Mouse (Mus musculus): Measurements from ENCODE around the gene Tnfsfm13. TPM values are rescaled to one million over a fixed set of nuclear protein-coding genes. Genes with fewer than 3 reads are reported as not detected.
"Not testable (repeated sequence)": the region's sequence is repeated elsewhere in the genome, so short reads cannot be mapped to it uniquely, and the experiment has no call there.

Tnfsfm13 gene
- total RNA-seq, 2 experiments from 2014 or later = 1.6 to 2.2 TPM

- DNase-seq (ENCODE audit: low spot score in 2 of 2) = no peak
- no peak overlapping the region for H3K27ac ChIP-seq
- no peak overlapping the region for H3K4me3 ChIP-seq
- TF ChIP-seq CTCF (conservative IDR thresholded peaks at IDR 0.05) = no peak
Measured at GRCm38 (mm10) chr11:69712954-69713672, 17.2 kb upstream of the Tnfsfm13 start.

- H3K4me3 ChIP-seq = no peak overlapping the region
- no peak for TF ChIP-seq CTCF (conservative IDR thresholded peaks at IDR 0.05)
- DNase-seq (ENCODE audit: low spot score in 2 of 2) = no peak
- no peak overlapping the region for H3K27ac ChIP-seq
Measured at GRCm38 (mm10) chr11:69711082-69711481, 15.2 kb upstream of the Tnfsfm13 start.

GRCm38 (mm10) chr11:69710470-69710869 is 14.6 kb upstream of the Tnfsfm13 start:
- no peak overlapping the region for H3K4me3 ChIP-seq
- TF ChIP-seq CTCF (conservative IDR thresholded peaks at IDR 0.05) = no peak
- peak overlapping the region; percentile 60 for H3K27ac ChIP-seq
- no peak for DNase-seq (ENCODE audit: low spot score in 2 of 2)

GRCm38 (mm10) chr11:69709554-69710446 is 13.9 kb upstream of the Tnfsfm13 start:
- no peak for TF ChIP-seq CTCF (conservative IDR thresholded peaks at IDR 0.05)
- H3K27ac ChIP-seq = peak overlapping the region; percentile 60
- peak; percentile 19 to 40 for DNase-seq (ENCODE audit: low spot score in 2 of 2)
- no peak overlapping the region for H3K4me3 ChIP-seq

GRCm38 (mm10) chr11:69708614-69709265 is 12.8 kb upstream of the Tnfsfm13 start:
- Histone ChIP-seq H3K27ac (peak overlapping the region; percentile 7; the same call in 1 of the 2 replicates), H3K4me3 (no peak overlapping the region)
- no peak for TF ChIP-seq CTCF (conservative IDR thresholded peaks at IDR 0.05)
- DNase-seq (ENCODE audit: low spot score in 2 of 2) = no peak

GRCm38 (mm10) chr11:69707873-69708381 is 12.0 kb upstream of the Tnfsfm13 start:
- no peak for TF ChIP-seq CTCF (conservative IDR thresholded peaks at IDR 0.05)
- no peak for DNase-seq (ENCODE audit: low spot score in 2 of 2)
- no peak overlapping the region for H3K27ac ChIP-seq
- no peak overlapping the region for H3K4me3 ChIP-seq

- no peak for TF ChIP-seq CTCF (conservative IDR thresholded peaks at IDR 0.05)
- Histone ChIP-seq H3K27ac (0 out of 2 replicates have a peak overlapping the region, but pooled peaks have one; percentile 2), H3K4me3 (no peak overlapping the region)
- DNase-seq (ENCODE audit: low spot score in 2 of 2) = no peak
Measured at GRCm38 (mm10) chr11:69707480-69707847, 11.6 kb upstream of the Tnfsfm13 start.

GRCm38 (mm10) chr11:69706775-69707479 is 11.0 kb upstream of the Tnfsfm13 start:
- TF ChIP-seq CTCF (conservative IDR thresholded peaks at IDR 0.05) = no peak
- DNase-seq (ENCODE audit: low spot score in 2 of 2) = peak in 1 of 2 experiments; percentile 45
- no peak overlapping the region for H3K4me3 ChIP-seq
- peak overlapping the region; percentile 43; the same call in 1 of the 2 replicates for H3K27ac ChIP-seq

GRCm38 (mm10) chr11:69704613-69705010 is 8.7 kb upstream of the Tnfsfm13 start:
- DNase-seq (ENCODE audit: low spot score in 2 of 2) = no peak
- no peak for TF ChIP-seq CTCF (conservative IDR thresholded peaks at IDR 0.05)
- Histone ChIP-seq H3K27ac (no peak overlapping the region), H3K4me3 (no peak overlapping the region)

- Histone ChIP-seq H3K4me3 (no peak overlapping the region), H3K27ac (no peak overlapping the region)
- no peak for TF ChIP-seq CTCF (conservative IDR thresholded peaks at IDR 0.05)
- no peak for DNase-seq (ENCODE audit: low spot score in 2 of 2)
Measured at GRCm38 (mm10) chr11:69703814-69704612, 8.1 kb upstream of the Tnfsfm13 start.

GRCm38 (mm10) chr11:69703381-69703780 is 7.5 kb upstream of the Tnfsfm13 start:
- H3K27ac ChIP-seq; H3K4me3 ChIP-seq; DNase-seq (ENCODE audit: low spot score in 2 of 2): not testable (repeated sequence)

GRCm38 (mm10) chr11:69702886-69703285 is 7.0 kb upstream of the Tnfsfm13 start:
- H3K4me3 ChIP-seq; DNase-seq (ENCODE audit: low spot score in 2 of 2); H3K27ac ChIP-seq: not testable (repeated sequence)

All from layer of hippocampus, adult 2 months (tissue).